Mouse (Mus musculus): ENCODE data around the gene Pmp22.

- TF ChIP-seq MAFK (IDR thresholded peaks at IDR 0.05; ENCODE audit: insufficient read depth, low read depth, low read length) (no peak), CHD2 (IDR thresholded peaks at IDR 0.05; ENCODE audit: low read depth, low read length) (no peak), HCFC1 (IDR thresholded peaks at IDR 0.05; ENCODE audit: borderline replicate concordance, insufficient read depth, low read length) (no peak)
Measured at GRCm38 (mm10) chr11:63093601-63094000, 35.2 kb upstream of the Pmp22 start.

Data from ES-E14 (cell line).